Mouse (Mus musculus) small intestine, adult 2 months (tissue): ENCODE measurements at regions not wholly inside any gene's neighbourhood (a gene's known extent, or its start where the extent isn't known, plus 50 kb on each side); places are given as distances from the start of the nearest gene placed in this dataset.

Experiments
- CTCF ChIP-seq: fragments of 200-500 bp; IDR thresholded peaks from 2 replicates; pipeline ENCODE4 v1.5.1; 2012; ENCODE audit warnings: low read depth, mild to moderate bottlenecking, control low read depth, inconsistent platforms, low read length, moderate library complexity, mixed read lengths; ENCODE audit not compliant: insufficient replicate concordance, insufficient read length; ENCODE audit errors: extremely low read depth
- POLR2A ChIP-seq: fragments of 200-500 bp; IDR thresholded peaks from 2 replicates; pipeline ENCODE4 v1.6.1; 2012; ENCODE audit warnings: low read depth, mild to moderate bottlenecking, control low read depth, inconsistent platforms, low read length, moderate library complexity

- TF ChIP-seq CTCF (no peak), POLR2A (no peak)
Observed at GRCm38 (mm10) chr6:49692032-49692539, 130.4 kb upstream of the Npy start.
